Comparison of ENCODE assay signal across 21 mouse cellular contexts in genomic region chr1:130515316-130515715, GRCm38 (mm10). TPM values are rescaled to one million over a fixed set of nuclear protein-coding genes. Genes with fewer than 3 reads are reported as not detected.
DNase-seq lines count a peak whose midpoint lies in the region; ATAC-seq and TF ChIP-seq lines count a peak whose summit lies in the region.
"Had no signal": no experiment of that assay in that cellular context is flagged by ENCODE, and none has a peak within 500 bp of the region (broad histone marks: within the 10 kb centered on the region; RNA-seq: fewer than 3 reads in every experiment).

No protein-coding gene starts in this region.

- intact Hi-C loops in gastrocnemius, adult 2 months (cut with DNase I), result no loop called here
- intact Hi-C loops in gastrocnemius, postnatal 14 days (cut with DNase I; ENCODE audit: low total_unique reads), result no loop called here

- 68% methylated on average over 6 of the region's 6 CpGs for WGBS in lung, embryonic 14.5 days

- peak; percentile 51; the same call in 1 of the 2 replicates for ATAC-seq in lung, embryonic 14.5 days (ENCODE audit: insufficient read depth)
- ATAC-seq: CD4-positive, CD25-positive, alpha-beta regulatory T cell, adult 4 months; forebrain, embryonic 13.5 days; forebrain, postnatal 0 days; hindbrain, postnatal 0 days had no signal

- no peak overlapping the region for H3K4me3 ChIP-seq in gastrocnemius, adult 2 months
- no peak overlapping the region for H3K4me3 ChIP-seq in lung, embryonic 14.5 days (ENCODE audit: low read depth, low read length)
- H3K4me3 ChIP-seq: embryonic facial prominence, embryonic 13.5 days; forebrain, embryonic 13.5 days; heart, embryonic 13.5 days; hindbrain, embryonic 12.5 days had no signal

- no peaks in the 10 kb centered on the region for H3K9me3 ChIP-seq in lung, embryonic 14.5 days (ENCODE audit: low read depth, low read length)
- H3K9me3 ChIP-seq: embryonic facial prominence, embryonic 13.5 days; forebrain, embryonic 13.5 days; G1E; heart, embryonic 13.5 days; hindbrain, embryonic 12.5 days had no signal

- no peak for DNase-seq in gastrocnemius, adult 2 months
- DNase-seq in gastrocnemius, postnatal 14 days, result no peak
- DNase-seq in lung, embryonic 14.5 days, result peak; percentile 7
- DNase-seq in lung, postnatal 10 days, result no peak
- peak; percentile 39 for DNase-seq in retina, embryonic 14.5 days (ENCODE audit: low spot score)
- no peak for DNase-seq in cerebellum, postnatal 36 days
- no peak for DNase-seq in left cerebral cortex, adult 11 months (ENCODE audit: low spot score)
- DNase-seq: adrenal gland, postnatal 10 days; B cell, adult 2 months; cerebellum, adult 11 months; cerebellum, adult 8-10 months; cerebellum, postnatal 14 days; forebrain, postnatal 0 days; heart, postnatal 4 days had no signal

- H3K36me3 ChIP-seq in lung, embryonic 14.5 days (ENCODE audit: insufficient read depth), result no peaks in the 10 kb centered on the region
- H3K36me3 ChIP-seq: embryonic facial prominence, embryonic 13.5 days; G1E; heart, embryonic 13.5 days; hindbrain, embryonic 12.5 days had no signal

- H3K9ac ChIP-seq in lung, embryonic 14.5 days, result no peak overlapping the region
- H3K9ac ChIP-seq: embryonic facial prominence, embryonic 13.5 days; forebrain, embryonic 13.5 days; forebrain, postnatal 0 days; heart, embryonic 13.5 days; hindbrain, embryonic 12.5 days had no signal

- no peak overlapping the region for H3K4me2 ChIP-seq in lung, embryonic 14.5 days
- H3K4me2 ChIP-seq: embryonic facial prominence, embryonic 13.5 days; forebrain, embryonic 13.5 days; heart, embryonic 13.5 days; hindbrain, embryonic 12.5 days had no signal

- H3K27me3 ChIP-seq in lung, embryonic 14.5 days (ENCODE audit: insufficient read depth, low read length), result no peaks in the 10 kb centered on the region
- H3K27me3 ChIP-seq: embryonic facial prominence, embryonic 13.5 days; forebrain, embryonic 13.5 days; heart, embryonic 13.5 days; hindbrain, embryonic 12.5 days had no signal

- H3K4me1 ChIP-seq in lung, embryonic 14.5 days (ENCODE audit: insufficient read depth), result peaks cover 19% of the 10 kb centered on the region
- H3K4me1 ChIP-seq: forebrain, embryonic 13.5 days; hindbrain, embryonic 12.5 days had no signal

- peak overlapping the region; percentile 88 for H3K27ac ChIP-seq in gastrocnemius, adult 2 months
- H3K27ac ChIP-seq in lung, embryonic 14.5 days (ENCODE audit: low read depth), result no peak overlapping the region
- H3K27ac ChIP-seq: embryonic facial prominence, embryonic 13.5 days; forebrain, embryonic 13.5 days; heart, embryonic 13.5 days; hindbrain, embryonic 12.5 days; hindbrain, postnatal 0 days had no signal

- no peak for TF ChIP-seq CTCF in gastrocnemius, adult 2 months (IDR thresholded peaks at IDR 0.05)
- TF ChIP-seq CTCF in lung, embryonic 14.5 days (IDR thresholded peaks at IDR 0.05; ENCODE audit: low read depth), result no peak

RNA-seq across cellular contexts. Expression of gene Cd55, which starts 52.8 kb away (rescaled TPM):
- 10 to 100 TPM; 47.7 to 77.9 TPM for total RNA-seq in gastrocnemius, adult 2 months (2021)
- 10 to 100 TPM; 24.3 to 35.9 TPM for total RNA-seq in gastrocnemius, postnatal 14 days (2021)
- 21.9 and 24.9 TPM in 2 replicates for polyA plus RNA-seq in lung, embryonic 14.5 days (2014; fragmentation: Nextera tagmentation; extraction: Ambion mirVana)

Comparison
In these comparisons a context has a peak if more than half of its experiments do, and no peak if none do; other contexts are left out.
1. DNase-seq: peak in lung, embryonic 14.5 days (single experiment) and retina, embryonic 14.5 days (single experiment); none in gastrocnemius, adult 2 months (single experiment), gastrocnemius, postnatal 14 days (single experiment), lung, postnatal 10 days (single experiment), cerebellum, postnatal 36 days (0 of 2) and left cerebral cortex, adult 11 months (single experiment).